Mouse (Mus musculus): ENCODE data around the gene Sf3b1.

- no peak for TF ChIP-seq GATA1 (IDR thresholded peaks at IDR 0.05; ENCODE audit: low read length)
- TF ChIP-seq TAL1 (IDR thresholded peaks at IDR 0.05; ENCODE audit: low read length): no peak
Measured at GRCm38 (mm10) chr1:54993581-54993980, 33.7 kb downstream of the Sf3b1 start.
